10 mouse cellular contexts compared by ENCODE assay signal in genomic region chr9:8927561-8927960, GRCm38 (mm10).
"Had no signal": no experiment of that assay in that cellular context is flagged by ENCODE, and none has a peak within 500 bp of the region (broad histone marks: within the 10 kb centered on the region; RNA-seq: fewer than 3 reads in every experiment).

No protein-coding gene starts in this region.

- DNase-seq: kidney, adult 11 months; kidney, adult 9 months; kidney, postnatal 4 days; liver; liver, embryonic 13.5 days; liver, postnatal 0 days; lung, postnatal 14 days; spleen, adult 18-20 months; thymus, adult 2 months; thymus, postnatal 25 days had no signal
